In the genomic region with DNA sequence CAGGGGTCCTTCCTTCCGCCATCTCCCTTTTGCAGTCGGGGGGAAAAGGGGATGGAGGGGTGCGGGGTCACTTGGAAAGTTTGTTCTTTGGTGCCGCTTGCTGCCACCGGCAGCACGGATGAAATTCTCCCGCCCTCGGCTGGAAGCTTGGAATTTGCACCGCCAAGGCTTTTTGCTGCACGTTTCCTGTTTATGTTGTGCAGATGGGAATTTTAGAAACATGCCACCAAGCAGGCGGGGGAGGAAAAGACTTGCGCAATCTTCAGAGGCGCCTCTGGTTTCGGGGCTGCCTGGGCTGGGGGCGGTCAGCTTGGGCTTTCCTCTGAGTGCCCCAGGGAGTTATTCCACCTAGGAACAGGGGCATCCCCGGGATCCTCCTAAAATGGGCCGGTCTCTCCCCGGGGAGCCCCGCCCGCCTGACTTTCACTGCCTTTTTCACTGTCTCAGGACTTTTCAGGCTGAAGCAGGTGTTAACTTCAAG, we compare ENCODE assay signal across 8 mouse cellular contexts. TPM values are rescaled to one million over a fixed set of nuclear protein-coding genes. Genes with fewer than 3 reads are reported as not detected.
A peak's percentile ranks its signal among the peaks of the same experiment; 100 is the strongest.
DNase-seq lines count a peak whose midpoint lies in the region; ATAC-seq and TF ChIP-seq lines count a peak whose summit lies in the region.

No protein-coding gene starts in this region.

- 0% methylated on average over 20 of the region's 20 CpGs for WGBS in hindbrain, embryonic 14.5 days

- CTCF ChIA-PET in Patski (lab: Charles Lee) = no interaction called here

- peaks cover 14% of the 10 kb centered on the region for H3K4me1 ChIP-seq in hindbrain, embryonic 14.5 days (replicated peaks; ENCODE audit: control insufficient read depth, insufficient read depth, low read length)

- H3K27ac ChIP-seq in hindbrain, embryonic 14.5 days = peak overlapping the region; percentile 99

- TF ChIP-seq CTCF in Patski (IDR thresholded peaks at IDR 0.05) = no peak

- in situ Hi-C loops in Patski (cut with MboI; ENCODE audit: low pct_unique_long_range_greater_than_20kb) = loop anchor here (5.0 kb wide), 1 partner anchor 448 kb away; no protein-coding TSS in a partner anchor

- peak overlapping the region; percentile 99 for H3K4me3 ChIP-seq in hindbrain, embryonic 14.5 days (replicated peaks; ENCODE audit: low read length)

- ATAC-seq in Patski = peak; percentile 24
- 0 out of 2 replicates have a peak, but pooled peaks have one; percentile 14 for ATAC-seq in hindbrain, embryonic 14.5 days (ENCODE audit: low FRiP score)
- ATAC-seq in megakaryocyte-erythroid progenitor cell, adult 5-6 weeks (replicated peaks; ENCODE audit: low FRiP score, low TSS enrichment, poor library complexity, severe bottlenecking) = no peak

- POLR2A ChIA-PET in Patski (lab: Charles Lee) = interaction anchor here (1.7 kb wide), 1 partner anchor 9 kb away, joined by 4 read pairs; no protein-coding TSS in a partner anchor

- H3K4me2 ChIP-seq in hindbrain, embryonic 14.5 days (replicated peaks) = peak overlapping the region; percentile 58

- peak overlapping the region; percentile 99 for H3K9ac ChIP-seq in hindbrain, embryonic 14.5 days

- H3K36me3 ChIP-seq in hindbrain, embryonic 14.5 days (replicated peaks; ENCODE audit: control insufficient read depth, insufficient read depth) = no peaks in the 10 kb centered on the region

- H3K27me3 ChIP-seq in Patski = no peaks in the 10 kb centered on the region
- H3K27me3 ChIP-seq in hindbrain, embryonic 14.5 days (ENCODE audit: control insufficient read depth, insufficient read depth, low read length) = no peaks in the 10 kb centered on the region; the same call in 1 of the 2 replicates

- H3K9me3 ChIP-seq in hindbrain, embryonic 14.5 days (ENCODE audit: control insufficient read depth, low read length) = no peaks in the 10 kb centered on the region

- peak; percentile 35 for DNase-seq in Patski (ENCODE audit: low read depth, low spot score)
- DNase-seq in cerebellum, adult 11-12 months = peak; percentile 57
- DNase-seq in frontal cortex, postnatal 36 days (ENCODE audit: low spot score in 2 of 2) = peak; percentile 59 to 60
- peak; percentile 48 for DNase-seq in hindbrain, embryonic 14.5 days (ENCODE audit: low spot score)
- peak; percentile 53 to 56 for DNase-seq in layer of hippocampus, postnatal 36 days
- peak; percentile 75 for DNase-seq in lung, postnatal 14 days
- peak; percentile 49 for DNase-seq in right cerebral cortex, postnatal 4 days

RNA-seq across cellular contexts. Expression of a gene that starts 0.5 kb away (rescaled TPM):
- 41.3 TPM for polyA plus RNA-seq in Patski (2021)
- polyA plus RNA-seq in hindbrain, embryonic 14.5 days (2014; fragmentation: Nextera tagmentation; extraction: Ambion mirVana) = 61.8 and 66.7 TPM in 2 replicates
- 10 to 100 TPM; 71.2 to 91.3 TPM for total RNA-seq in layer of hippocampus, postnatal 36 days (2021)
- 0.35 and 2.2 TPM in 2 replicates for total RNA-seq in megakaryocyte-erythroid progenitor cell, adult 5-6 weeks (2014; fragmentation: Nextera tagmentation)
- 0.34 TPM in 1 of 2 replicates, not detected in the other for total RNA-seq in megakaryocyte-erythroid progenitor cell, adult 5-6 weeks (2017)

RNA-seq across cellular contexts. Expression of a gene that starts 12.3 kb away (rescaled TPM):
- not detected for polyA plus RNA-seq in Patski (2021)
- polyA plus RNA-seq in hindbrain, embryonic 14.5 days (2014; fragmentation: Nextera tagmentation; extraction: Ambion mirVana) = 1.7 and 2.2 TPM in 2 replicates
- total RNA-seq in layer of hippocampus, postnatal 36 days (2021) = 1 to 10 TPM; 1.8 to 2.4 TPM
- total RNA-seq in megakaryocyte-erythroid progenitor cell, adult 5-6 weeks (2014; fragmentation: Nextera tagmentation) = not detected in 2 replicates
- total RNA-seq in megakaryocyte-erythroid progenitor cell, adult 5-6 weeks (2017) = not detected in 2 replicates

Comparison
In these comparisons a context has a peak if more than half of its experiments do, and no peak if none do; other contexts are left out.
1. RNA of a gene that starts 0.5 kb away (total RNA-seq): 71.2 to 91.3 TPM in layer of hippocampus, postnatal 36 days; 0.34 to 2.2 TPM in megakaryocyte-erythroid progenitor cell, adult 5-6 weeks; every median in the first group is over 10 times any median in the second.
2. Peak in every context shown above with its lines, with median percentiles within 50 percentile points of each other: DNase-seq.